Mouse (Mus musculus) C2C12 (cell line): ENCODE results near the gene Defa33. TPM values are rescaled to one million over a fixed set of nuclear protein-coding genes. Genes with fewer than 3 reads are reported as not detected.
"Not testable (repeated sequence)": the region's sequence is repeated elsewhere in the genome, so short reads cannot be mapped to it uniquely, and the experiment has no call there.

Experiments
- H3K27me3 ChIP-seq: one replicate; pipeline ENCODE4 v1.6.1; 2011; ENCODE audit not compliant: control insufficient read depth, insufficient read depth, insufficient read length
- H3K36me3 ChIP-seq: one replicate; pipeline ENCODE4 v1.6.1; 2011; ENCODE audit not compliant: control insufficient read depth, insufficient read depth
- H3K4me3 ChIP-seq: one replicate; pipeline ENCODE4 v1.5.1; 2011; ENCODE audit warnings: mild to moderate bottlenecking, control low read depth; ENCODE audit not compliant: poor library complexity, insufficient read depth, severe bottlenecking
- H3K79me2 ChIP-seq: one replicate; pipeline ENCODE4 v1.6.1; 2011; ENCODE audit not compliant: control insufficient read depth, insufficient read depth
- H3K79me3 ChIP-seq: one replicate; pipeline ENCODE4 v1.6.1; 2011; ENCODE audit warnings: low read depth, control low read depth
- H3ac ChIP-seq: one replicate; pipeline ENCODE3; 2011; ENCODE audit warnings: low read depth; ENCODE audit not compliant: control insufficient read depth, insufficient read length
- long read RNA-seq, 2 experiments: library from polyadenylated mRNA; unstranded; transcript quantifications; one replicate each; pipeline ENCODE4 v2.0.0; 2019 to 2020
- polyA plus RNA-seq: library from polyadenylated mRNA; unstranded; fragments of >200 nt; fragmentation: generic; extraction: Trizol; gene quantifications from one replicate; pipeline ENCODE4 v1.2.1, GENCODE M21; 2012; ENCODE audit warnings: missing spikeins

Defa33 gene
- not detected for polyA plus RNA-seq
- long read RNA-seq, experiment 1, result 0 reads
- long read RNA-seq, experiment 2, result 0 reads

DNA sequence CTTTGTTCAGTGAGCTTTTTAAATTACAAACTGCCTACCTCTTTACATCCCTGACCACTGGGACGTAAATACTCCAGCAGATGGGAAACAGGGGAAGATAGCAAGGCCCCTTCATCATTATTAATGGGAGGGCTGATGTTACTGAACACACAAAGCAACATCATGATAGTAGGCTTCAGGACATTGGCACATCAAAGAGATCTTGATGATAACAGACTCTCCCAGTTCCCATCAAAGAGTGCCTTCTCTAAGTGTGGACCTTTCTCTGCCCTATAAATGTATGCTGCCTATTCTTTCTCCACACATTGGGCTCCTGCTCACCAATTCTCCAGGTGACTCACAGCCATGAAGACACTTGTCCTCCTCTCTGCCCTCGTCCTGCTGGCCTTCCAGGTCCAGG lies at the start of gene Defa33:
TSS of gene Defa33 (plus strand) at position 301 of the 400 bp plus-strand sequence.
- H3ac ChIP-seq, result not testable (repeated sequence)

DNA sequence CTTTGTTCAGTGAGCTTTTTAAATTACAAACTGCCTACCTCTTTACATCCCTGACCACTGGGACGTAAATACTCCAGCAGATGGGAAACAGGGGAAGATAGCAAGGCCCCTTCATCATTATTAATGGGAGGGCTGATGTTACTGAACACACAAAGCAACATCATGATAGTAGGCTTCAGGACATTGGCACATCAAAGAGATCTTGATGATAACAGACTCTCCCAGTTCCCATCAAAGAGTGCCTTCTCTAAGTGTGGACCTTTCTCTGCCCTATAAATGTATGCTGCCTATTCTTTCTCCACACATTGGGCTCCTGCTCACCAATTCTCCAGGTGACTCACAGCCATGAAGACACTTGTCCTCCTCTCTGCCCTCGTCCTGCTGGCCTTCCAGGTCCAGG lies 13.4 kb upstream of the Defa33 start, which contains the start of gene Defa2:
TSS of gene Defa2 (plus strand) at position 301 of the 400 bp plus-strand sequence.
- H3K36me3 ChIP-seq, H3K79me2 ChIP-seq, H3K27me3 ChIP-seq, H3K79me3 ChIP-seq, H3ac ChIP-seq, H3K4me3 ChIP-seq: not testable (repeated sequence)

More for the DNA sequence above, at the start of gene Defa33:
- not testable (repeated sequence) for H3K27me3 ChIP-seq, H3K79me3 ChIP-seq, H3K79me2 ChIP-seq, H3K4me3 ChIP-seq, H3K36me3 ChIP-seq

DNA sequence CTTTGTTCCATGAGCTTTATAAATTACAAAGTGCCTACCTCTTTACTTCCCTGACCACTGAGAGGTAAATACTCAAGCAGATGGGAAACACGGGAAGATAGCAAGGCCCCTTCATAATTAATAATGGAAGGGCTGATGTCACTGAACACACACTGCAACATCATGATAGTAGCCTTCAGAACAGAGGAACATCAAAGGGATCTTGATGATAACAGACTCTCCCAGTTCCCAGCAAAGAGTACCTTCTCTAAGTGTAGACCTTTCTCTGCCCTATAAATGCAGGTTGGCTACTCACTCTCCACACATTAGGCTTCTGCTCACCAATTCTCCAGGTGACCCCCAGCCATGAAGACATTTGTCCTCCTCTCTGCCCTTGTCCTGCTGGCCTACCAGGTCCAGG lies 35.5 kb downstream of the Defa33 start, which contains the start of gene Defa36:
TSS of gene Defa36 (plus strand) at position 301 of the 400 bp plus-strand sequence.
- not testable (repeated sequence) for H3K27me3 ChIP-seq, H3K4me3 ChIP-seq, H3ac ChIP-seq, H3K79me3 ChIP-seq, H3K79me2 ChIP-seq, H3K36me3 ChIP-seq

Other genes with a start within 250 kb of the Defa33 start
- gene Defa22, start 229.5 kb upstream of the Defa33 start, polyA plus RNA-seq, result not detected
- gene Defa31, start 200.2 kb upstream of the Defa33 start, polyA plus RNA-seq, result not detected
- gene Gm15293, start 190.2 kb upstream of the Defa33 start, polyA plus RNA-seq, result not detected
- not detected for gene Gm15292, start 142.1 kb upstream of the Defa33 start, polyA plus RNA-seq
- gene Defa27, start 76.3 kb upstream of the Defa33 start, polyA plus RNA-seq, result not detected
- gene Defa29, start 64.8 kb upstream of the Defa33 start, polyA plus RNA-seq, result not detected
- not detected for gene Defa2, start 13.3 kb upstream of the Defa33 start, polyA plus RNA-seq
- not detected for gene Defa36, start 35.6 kb downstream of the Defa33 start, polyA plus RNA-seq
- gene Gm7849, start 64.7 kb downstream of the Defa33 start, polyA plus RNA-seq, result not detected
- gene Defa20, start 117.4 kb downstream of the Defa33 start, polyA plus RNA-seq, result not detected
- not detected for gene Defa32, start 137.2 kb downstream of the Defa33 start, polyA plus RNA-seq
- gene Defa37, start 173.6 kb downstream of the Defa33 start, polyA plus RNA-seq, result not detected
- gene Defa28, start 191.2 kb downstream of the Defa33 start, polyA plus RNA-seq, result not detected
- not detected for gene Gm7861, start 202.7 kb downstream of the Defa33 start, polyA plus RNA-seq
- gene Defa26, start 226.4 kb downstream of the Defa33 start, polyA plus RNA-seq, result not detected